Mouse (Mus musculus) MEL-GATA-1-ER (cell line): ENCODE results near the gene Slc25a42.

Source experiments
- DNase-seq: peaks from one replicate; pipeline ENCODE4 v3.0.0-alpha.2; 2012; ENCODE audit warnings: low read depth; ENCODE audit errors: extremely low read depth

Gene Slc25a42

GRCm38 (mm10) chr8:70212112-70213055, at the start of gene Slc25a42:
TSS of gene Slc25a42 (minus strand) at chr8:70212305.
- DNase-seq = peak; percentile 99

- DNase-seq = no peak
Measured at GRCm38 (mm10) chr8:70259043-70259442, 46.9 kb upstream of the Slc25a42 start.

GRCm38 (mm10) chr8:70258600-70258999, 46.5 kb upstream of the Slc25a42 start:
- DNase-seq = no peak

GRCm38 (mm10) chr8:70257456-70257855, 45.4 kb upstream of the Slc25a42 start:
- DNase-seq = no peak

GRCm38 (mm10) chr8:70254628-70255027, 42.5 kb upstream of the Slc25a42 start:
- DNase-seq = no peak

GRCm38 (mm10) chr8:70247841-70248240, 35.7 kb upstream of the Slc25a42 start:
- no peak for DNase-seq

- no peak for DNase-seq
Measured at GRCm38 (mm10) chr8:70246622-70247021, 34.5 kb upstream of the Slc25a42 start.

GRCm38 (mm10) chr8:70240642-70241041, 28.5 kb upstream of the Slc25a42 start:
- DNase-seq = no peak

- peak; percentile 71 for DNase-seq
Measured at GRCm38 (mm10) chr8:70237842-70238241, 25.7 kb upstream of the Slc25a42 start.

GRCm38 (mm10) chr8:70234781-70235128, 22.6 kb upstream of the Slc25a42 start:
- DNase-seq = no peak

GRCm38 (mm10) chr8:70234080-70234780, 22.1 kb upstream of the Slc25a42 start, which contains the start of the genes Sugp2 and Armc6:
TSS of gene Sugp2 (plus strand) at chr8:70234226.
TSS of gene Armc6 (minus strand) at chr8:70234466.
- DNase-seq = peak; percentile 84

GRCm38 (mm10) chr8:70233606-70234005, 21.5 kb upstream of the Slc25a42 start:
- no peak for DNase-seq

- DNase-seq = no peak
Measured at GRCm38 (mm10) chr8:70230837-70231236, 18.7 kb upstream of the Slc25a42 start.

- DNase-seq = no peak
Measured at GRCm38 (mm10) chr8:70227997-70228396, 15.9 kb upstream of the Slc25a42 start.

GRCm38 (mm10) chr8:70223341-70223740, 11.2 kb upstream of the Slc25a42 start:
- DNase-seq = no peak

GRCm38 (mm10) chr8:70222041-70222440, 9.9 kb upstream of the Slc25a42 start:
- DNase-seq = no peak

GRCm38 (mm10) chr8:70220911-70221310, 8.8 kb upstream of the Slc25a42 start:
- no peak for DNase-seq

GRCm38 (mm10) chr8:70220236-70220840, 8.2 kb upstream of the Slc25a42 start:
- no peak for DNase-seq

- DNase-seq = no peak
Measured at GRCm38 (mm10) chr8:70219107-70219684, 7.1 kb upstream of the Slc25a42 start.

- no peak for DNase-seq
Measured at GRCm38 (mm10) chr8:70217441-70217840, 5.3 kb upstream of the Slc25a42 start.

- no peak for DNase-seq
Measured at GRCm38 (mm10) chr8:70216566-70216965, 4.5 kb upstream of the Slc25a42 start.
